Mouse (Mus musculus): ENCODE data around the gene Amz1. TPM values are rescaled to one million over a fixed set of nuclear protein-coding genes. Genes with fewer than 3 reads are reported as not detected.

Amz1 gene
- polyA plus RNA-seq, 1 experiment from 2014 or later = 1.2 TPM

- H3K9ac ChIP-seq (ENCODE audit: low read length) = no peak overlapping the region
- no peak overlapping the region for H3K4me2 ChIP-seq (ENCODE audit: low read depth, low read length)
- peaks cover 18% of the 10 kb centered on the region for H3K4me1 ChIP-seq (ENCODE audit: control insufficient read depth, insufficient read depth, low read length)
- no peak overlapping the region for H3K27ac ChIP-seq (ENCODE audit: low read length)
- H3K9me3 ChIP-seq (replicated peaks; ENCODE audit: control insufficient read depth, low read length) = no peaks in the 10 kb centered on the region
- H3K27me3 ChIP-seq (ENCODE audit: control insufficient read depth, insufficient read depth, low read length) = no peaks in the 10 kb centered on the region
- H3K36me3 ChIP-seq (ENCODE audit: control insufficient read depth, insufficient read depth, low read length) = no peaks in the 10 kb centered on the region
- no peak overlapping the region for H3K4me3 ChIP-seq (replicated peaks; ENCODE audit: low read length)
- whole genome bisulfite sequencing = 56% methylated on average over 5 of the region's 5 CpGs
- no peak for ATAC-seq (ENCODE audit: insufficient read depth, low FRiP score)
Measured at GRCm38 (mm10) chr5:140798775-140799174, 74.8 kb downstream of the Amz1 start.

GRCm38 (mm10) chr5:140799190-140799589 is 75.3 kb downstream of the Amz1 start:
- ATAC-seq (ENCODE audit: insufficient read depth, low FRiP score) = no peak
- Histone ChIP-seq H3K4me3 (replicated peaks; ENCODE audit: low read length) (no peak overlapping the region), H3K9me3 (replicated peaks; ENCODE audit: control insufficient read depth, low read length) (no peaks in the 10 kb centered on the region), H3K9ac (ENCODE audit: low read length) (no peak overlapping the region), H3K27ac (ENCODE audit: low read length) (no peak overlapping the region), H3K27me3 (ENCODE audit: control insufficient read depth, insufficient read depth, low read length) (no peaks in the 10 kb centered on the region), H3K4me2 (ENCODE audit: low read depth, low read length) (no peak overlapping the region), H3K4me1 (ENCODE audit: control insufficient read depth, insufficient read depth, low read length) (peaks cover 16% of the 10 kb centered on the region), H3K36me3 (ENCODE audit: control insufficient read depth, insufficient read depth, low read length) (no peaks in the 10 kb centered on the region)
- 57% methylated on average over 2 of the region's 2 CpGs for WGBS

- Histone ChIP-seq H3K36me3 (ENCODE audit: control insufficient read depth, insufficient read depth, low read length) (no peaks in the 10 kb centered on the region), H3K27me3 (ENCODE audit: control insufficient read depth, insufficient read depth, low read length) (no peaks in the 10 kb centered on the region), H3K4me2 (ENCODE audit: low read depth, low read length) (no peak overlapping the region), H3K4me1 (ENCODE audit: control insufficient read depth, insufficient read depth, low read length) (peaks cover 8% of the 10 kb centered on the region; the same call in 1 of the 2 replicates), H3K9me3 (replicated peaks; ENCODE audit: control insufficient read depth, low read length) (no peaks in the 10 kb centered on the region), H3K4me3 (replicated peaks; ENCODE audit: low read length) (no peak overlapping the region), H3K27ac (ENCODE audit: low read length) (no peak overlapping the region), H3K9ac (ENCODE audit: low read length) (no peak overlapping the region)
- ATAC-seq (ENCODE audit: insufficient read depth, low FRiP score) = no peak
- 75% methylated on average over 6 of the region's 6 CpGs for WGBS
Measured at GRCm38 (mm10) chr5:140800288-140800923, 76.5 kb downstream of the Amz1 start.

GRCm38 (mm10) chr5:140801782-140802181 is 77.9 kb downstream of the Amz1 start:
- Histone ChIP-seq H3K9ac (ENCODE audit: low read length) (no peak overlapping the region), H3K9me3 (replicated peaks; ENCODE audit: control insufficient read depth, low read length) (no peaks in the 10 kb centered on the region), H3K36me3 (ENCODE audit: control insufficient read depth, insufficient read depth, low read length) (no peaks in the 10 kb centered on the region), H3K27me3 (ENCODE audit: control insufficient read depth, insufficient read depth, low read length) (no peaks in the 10 kb centered on the region), H3K4me1 (ENCODE audit: control insufficient read depth, insufficient read depth, low read length) (peaks cover 4% of the 10 kb centered on the region), H3K4me3 (replicated peaks; ENCODE audit: low read length) (no peak overlapping the region), H3K27ac (ENCODE audit: low read length) (no peak overlapping the region), H3K4me2 (ENCODE audit: low read depth, low read length) (no peak overlapping the region)
- WGBS = 79% methylated on average over 5 of the region's 5 CpGs
- no peak for ATAC-seq (ENCODE audit: insufficient read depth, low FRiP score)

- Histone ChIP-seq H3K9ac (ENCODE audit: low read length) (no peak overlapping the region), H3K36me3 (ENCODE audit: control insufficient read depth, insufficient read depth, low read length) (no peaks in the 10 kb centered on the region), H3K4me1 (ENCODE audit: control insufficient read depth, insufficient read depth, low read length) (peaks cover 7% of the 10 kb centered on the region), H3K4me3 (replicated peaks; ENCODE audit: low read length) (no peak overlapping the region), H3K4me2 (ENCODE audit: low read depth, low read length) (no peak overlapping the region), H3K27me3 (ENCODE audit: control insufficient read depth, insufficient read depth, low read length) (no peaks in the 10 kb centered on the region), H3K27ac (ENCODE audit: low read length) (peak overlapping the region; percentile 42; the same call in 1 of the 2 replicates), H3K9me3 (replicated peaks; ENCODE audit: control insufficient read depth, low read length) (no peaks in the 10 kb centered on the region)
- WGBS = 83% methylated on average over 2 of the region's 2 CpGs
- 0 out of 2 replicates have a peak, but pooled peaks have one; percentile 60 for ATAC-seq (ENCODE audit: insufficient read depth, low FRiP score)
Measured at GRCm38 (mm10) chr5:140806252-140806651, 82.3 kb downstream of the Amz1 start.

- H3K9ac ChIP-seq (ENCODE audit: low read length) = no peak overlapping the region
- no peak overlapping the region for H3K4me2 ChIP-seq (ENCODE audit: low read depth, low read length)
- 44% methylated on average over 2 of the region's 2 CpGs for WGBS
- peaks cover 8% of the 10 kb centered on the region for H3K4me1 ChIP-seq (ENCODE audit: control insufficient read depth, insufficient read depth, low read length)
- no peak overlapping the region for H3K4me3 ChIP-seq (replicated peaks; ENCODE audit: low read length)
- no peak for ATAC-seq (ENCODE audit: insufficient read depth, low FRiP score)
- H3K27me3 ChIP-seq (ENCODE audit: control insufficient read depth, insufficient read depth, low read length) = no peaks in the 10 kb centered on the region
- peak overlapping the region; percentile 36; the same call in 1 of the 2 replicates for H3K27ac ChIP-seq (ENCODE audit: low read length)
- no peaks in the 10 kb centered on the region for H3K9me3 ChIP-seq (replicated peaks; ENCODE audit: control insufficient read depth, low read length)
- no peaks in the 10 kb centered on the region for H3K36me3 ChIP-seq (ENCODE audit: control insufficient read depth, insufficient read depth, low read length)
Measured at GRCm38 (mm10) chr5:140806939-140807338, 83.0 kb downstream of the Amz1 start.

Other genes with a start within 250 kb of the Amz1 start
- gene Chst12, start 218.6 kb upstream of the Amz1 start, polyA plus RNA-seq (2015; fragmentation: Nextera tagmentation; extraction: Ambion mirVana) = 22.6 and 27.4 TPM in 2 replicates
- 0.71 TPM in 1 of 2 replicates, not detected in the other for gene Grifin, start 159.1 kb upstream of the Amz1 start, polyA plus RNA-seq (2015; fragmentation: Nextera tagmentation; extraction: Ambion mirVana)
- 21.5 and 21.6 TPM in 2 replicates for gene Lfng, start 116.8 kb upstream of the Amz1 start, polyA plus RNA-seq (2015; fragmentation: Nextera tagmentation; extraction: Ambion mirVana)
- gene Ttyh3, start 75.1 kb upstream of the Amz1 start, polyA plus RNA-seq (2015; fragmentation: Nextera tagmentation; extraction: Ambion mirVana) = 13.8 and 17.8 TPM in 2 replicates
- 19.2 and 21.1 TPM in 2 replicates for gene Iqce, start 21.7 kb upstream of the Amz1 start, polyA plus RNA-seq (2015; fragmentation: Nextera tagmentation; extraction: Ambion mirVana)
- gene Brat1, start 19.1 kb upstream of the Amz1 start, polyA plus RNA-seq (2015; fragmentation: Nextera tagmentation; extraction: Ambion mirVana) = 20.4 and 20.7 TPM in 2 replicates
- gene Gna12, start 106.3 kb downstream of the Amz1 start, polyA plus RNA-seq (2015; fragmentation: Nextera tagmentation; extraction: Ambion mirVana) = 6.9 and 7.2 TPM in 2 replicates